Mouse (Mus musculus) cerebellum, adult 11 months (tissue): ENCODE data around the gene Bola3.

Experiments used
- DNase-seq: peaks from one replicate; pipeline ENCODE4 v3.0.0; 2022

The Bola3 gene

DNA sequence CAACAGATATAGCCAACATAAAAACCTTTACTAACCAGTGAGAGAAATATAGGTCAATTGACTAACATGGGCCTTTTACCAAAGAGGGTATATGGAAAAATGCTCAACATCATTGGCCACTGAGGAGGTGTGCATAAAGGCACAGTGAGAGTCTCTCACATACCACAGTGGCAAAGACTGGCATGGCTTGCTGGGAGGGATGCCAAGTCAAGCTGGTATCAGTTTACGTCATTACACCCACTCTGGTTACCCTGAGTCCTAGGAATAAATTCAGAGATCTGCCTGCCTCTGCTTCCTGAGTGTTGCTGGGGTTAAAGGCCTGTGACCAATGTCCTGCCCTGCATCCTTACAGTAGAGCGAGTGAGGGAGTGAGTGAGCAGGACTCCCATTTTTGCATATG lies 47.8 kb downstream of the Bola3 start:
- DNase-seq, result no peak

DNA sequence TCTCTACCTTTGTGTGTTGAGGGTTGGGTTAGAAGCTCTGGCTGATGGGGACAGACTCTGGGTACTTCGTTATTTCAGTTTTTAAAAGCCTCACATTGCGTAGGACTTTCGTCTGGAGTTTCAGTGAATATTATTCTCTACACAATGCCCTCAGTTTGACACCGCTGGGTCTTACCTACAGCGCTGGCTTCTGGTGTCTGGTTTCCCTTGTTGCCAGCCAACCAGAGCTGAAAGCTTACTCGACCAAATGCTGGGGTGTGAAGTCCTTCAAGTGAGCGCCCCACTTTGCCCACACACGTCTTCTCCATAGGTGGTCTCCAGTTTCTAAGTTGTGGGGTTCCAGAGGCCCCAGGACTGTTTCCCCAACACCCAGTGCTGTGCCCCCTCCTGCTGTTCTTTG lies 48.8 kb downstream of the Bola3 start:
- DNase-seq, result no peak

- no peak for DNase-seq
Observed at GRCm38 (mm10) chr6:83399790-83400189, 50.8 kb downstream of the Bola3 start.

GRCm38 (mm10) chr6:83403481-83403880 lies 54.5 kb downstream of the Bola3 start:
- no peak for DNase-seq

DNA sequence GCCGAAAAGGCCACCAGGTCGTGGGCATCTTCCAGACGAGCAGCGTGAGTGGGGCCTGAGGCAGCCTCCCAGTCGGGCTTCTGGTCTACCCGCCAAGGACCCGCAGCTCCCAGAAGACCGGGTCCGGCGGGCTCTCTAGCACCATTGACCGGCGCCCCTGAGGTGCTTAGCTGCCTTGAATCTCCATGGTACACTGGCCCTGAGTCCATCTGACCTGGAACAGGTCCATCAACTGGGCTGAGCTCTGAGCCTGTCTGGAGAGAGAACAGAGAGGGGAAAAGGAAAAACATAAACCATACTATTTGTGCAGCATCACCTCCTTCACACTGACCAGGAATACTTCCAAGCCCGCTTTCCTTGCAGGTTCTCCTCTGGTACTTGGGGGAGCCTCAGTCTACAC lies 55.6 kb downstream of the Bola3 start:
- no peak for DNase-seq

DNA sequence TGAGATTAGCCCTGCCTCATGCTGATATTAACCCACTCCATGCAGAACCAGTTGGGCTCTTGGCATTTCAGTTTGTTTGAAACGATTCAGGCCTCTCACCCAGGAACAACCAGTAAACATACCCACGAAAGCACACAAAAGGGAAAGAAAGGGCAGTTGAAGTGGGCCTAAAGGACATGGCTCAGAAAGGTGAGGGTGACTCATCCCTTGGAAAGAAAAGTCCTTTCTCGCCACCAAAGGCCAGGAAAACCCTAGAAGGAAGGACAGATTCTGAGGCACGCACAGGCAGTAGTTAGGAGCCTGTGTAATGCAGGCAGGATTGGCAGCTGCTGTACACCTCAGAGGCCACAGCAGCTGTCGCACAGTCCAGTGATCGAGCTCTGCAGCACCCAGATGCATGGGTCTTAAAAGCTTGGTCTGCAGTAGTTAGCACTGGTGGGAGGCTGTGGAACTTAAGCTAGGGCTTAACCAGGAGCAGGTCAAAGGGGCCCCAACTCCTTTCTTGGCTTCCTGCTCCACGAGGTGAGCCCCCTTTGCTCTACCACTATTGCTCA lies 56.6 kb downstream of the Bola3 start:
- no peak for DNase-seq

- DNase-seq, result no peak
Observed at GRCm38 (mm10) chr6:83408510-83408909, 59.6 kb downstream of the Bola3 start.
